Mouse (Mus musculus): Measurements from ENCODE around the gene Oxsr1.

DNA sequence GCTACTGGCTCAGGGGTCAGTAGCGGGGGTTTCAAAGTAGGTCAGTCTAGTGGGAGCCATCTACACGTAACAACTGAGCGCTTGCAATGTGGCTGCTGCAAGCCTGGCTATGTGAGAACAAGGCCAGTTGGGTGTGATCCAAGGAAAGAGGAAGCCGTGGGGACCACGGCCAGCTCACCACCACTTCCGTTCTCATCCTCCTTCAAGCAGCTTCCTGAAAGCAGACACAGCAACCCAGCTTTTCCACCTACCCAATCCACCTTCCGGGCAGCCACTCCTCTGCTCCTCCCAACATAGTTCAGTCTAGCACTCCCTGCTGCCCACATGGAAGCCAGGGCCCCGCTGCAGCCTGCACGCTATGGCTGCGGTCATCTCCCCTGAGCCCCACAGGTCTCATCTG lies 12.1 kb upstream of the Oxsr1 start:
- TF ChIP-seq POLR2A (IDR thresholded peaks at IDR 0.05; ENCODE audit: control insufficient read depth, low read depth, low read length) (no peak), CTCF (IDR thresholded peaks at IDR 0.05; ENCODE audit: control insufficient read depth, insufficient read depth, insufficient replicate concordance, low read depth, low read length) (no peak)

Data from testis, adult 2 months (tissue).